Mouse (Mus musculus): ENCODE measurements around the gene Fis1.
A peak's percentile ranks its signal among the peaks of the same experiment; 100 is the strongest.
"Not testable (repeated sequence)": the region's sequence is repeated elsewhere in the genome, so short reads cannot be mapped to it uniquely, and the experiment has no call there.

Fis1 gene

GRCm38 (mm10) chr5:136953015-136953414 lies at the start of gene Fis1:
Gene Fis1 (plus strand): TSS chr5:136953275.
- DNase-seq (ENCODE audit: inconsistent ontology term): peak; percentile 98

GRCm38 (mm10) chr5:136904621-136905020 lies 48.5 kb upstream of the Fis1 start:
- DNase-seq (ENCODE audit: inconsistent ontology term): no peak

- DNase-seq (ENCODE audit: inconsistent ontology term): no peak
These were observed 47.4 kb upstream of the Fis1 start for GRCm38 (mm10) chr5:136905630-136906029.

GRCm38 (mm10) chr5:136907587-136907986 lies 45.5 kb upstream of the Fis1 start:
- DNase-seq (ENCODE audit: inconsistent ontology term): no peak

- DNase-seq (ENCODE audit: inconsistent ontology term): peak; percentile 81
These were observed 44.9 kb upstream of the Fis1 start, which contains the start of gene Ift22 for GRCm38 (mm10) chr5:136907991-136908857. Gene Ift22 (plus strand): TSS chr5:136908150.

- DNase-seq (ENCODE audit: inconsistent ontology term): no peak
These were observed 38.9 kb upstream of the Fis1 start for GRCm38 (mm10) chr5:136914183-136914582.

- DNase-seq (ENCODE audit: inconsistent ontology term): no peak
These were observed 35.3 kb upstream of the Fis1 start for GRCm38 (mm10) chr5:136917613-136918242.

- DNase-seq (ENCODE audit: inconsistent ontology term): peak; percentile 88
These were observed 34.2 kb upstream of the Fis1 start for GRCm38 (mm10) chr5:136918655-136919472.

- no peak for DNase-seq (ENCODE audit: inconsistent ontology term)
These were observed 33.4 kb upstream of the Fis1 start for GRCm38 (mm10) chr5:136919546-136920301.

- DNase-seq (ENCODE audit: inconsistent ontology term): no peak
These were observed 30.2 kb upstream of the Fis1 start for GRCm38 (mm10) chr5:136922830-136923229.

- no peak for DNase-seq (ENCODE audit: inconsistent ontology term)
These were observed 29.2 kb upstream of the Fis1 start for GRCm38 (mm10) chr5:136923751-136924478.

GRCm38 (mm10) chr5:136929073-136929472 lies 24.0 kb upstream of the Fis1 start:
- DNase-seq (ENCODE audit: inconsistent ontology term): peak; percentile 74

GRCm38 (mm10) chr5:136931896-136932295 lies 21.2 kb upstream of the Fis1 start:
- DNase-seq (ENCODE audit: inconsistent ontology term): no peak

GRCm38 (mm10) chr5:136932956-136933355 lies 20.1 kb upstream of the Fis1 start:
- no peak for DNase-seq (ENCODE audit: inconsistent ontology term)

- DNase-seq (ENCODE audit: inconsistent ontology term): no peak
These were observed 19.1 kb upstream of the Fis1 start for GRCm38 (mm10) chr5:136933930-136934329.

- DNase-seq (ENCODE audit: inconsistent ontology term): no peak
These were observed 17.0 kb upstream of the Fis1 start for GRCm38 (mm10) chr5:136935905-136936695.

- DNase-seq (ENCODE audit: inconsistent ontology term): no peak
These were observed 16.3 kb upstream of the Fis1 start for GRCm38 (mm10) chr5:136936750-136937149.

GRCm38 (mm10) chr5:136937621-136938020 lies 15.5 kb upstream of the Fis1 start:
- DNase-seq (ENCODE audit: inconsistent ontology term): no peak

GRCm38 (mm10) chr5:136939284-136939683 lies 13.8 kb upstream of the Fis1 start:
- no peak for DNase-seq (ENCODE audit: inconsistent ontology term)

GRCm38 (mm10) chr5:136940029-136940428 lies 13.0 kb upstream of the Fis1 start:
- not testable (repeated sequence) for DNase-seq (ENCODE audit: inconsistent ontology term)
